Mouse (Mus musculus): ENCODE measurements at regions not wholly inside any gene's neighbourhood (a gene's known extent, or its start where the extent isn't known, plus 50 kb on each side); places are given as distances from the start of the nearest gene placed in this dataset.

DNA sequence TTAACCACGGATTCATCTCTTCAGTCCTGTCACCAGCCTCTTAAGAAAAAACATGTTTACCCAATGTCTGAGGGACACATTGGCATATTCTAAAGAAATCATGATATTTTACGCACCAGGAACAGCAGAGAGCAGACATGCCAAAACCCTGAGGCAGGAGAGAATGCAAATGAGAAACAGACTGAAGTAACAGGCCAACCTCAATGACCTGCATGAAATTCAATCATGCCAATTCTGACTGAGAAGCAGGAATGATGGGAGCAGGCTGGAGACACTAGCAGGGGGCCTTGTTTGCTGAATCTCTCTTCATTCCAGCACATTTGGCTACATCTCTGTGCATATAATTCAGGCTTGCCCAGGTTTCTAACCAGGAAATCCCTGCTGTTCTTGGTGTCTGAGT is 529.2 kb upstream of the Lcorl start:
- no peaks in the 10 kb centered on the region for H3K9me3 ChIP-seq (ENCODE audit: low read length)
- H3K9ac ChIP-seq (replicated peaks; ENCODE audit: low read length) = no peak overlapping the region
- no peaks in the 10 kb centered on the region for H3K36me3 ChIP-seq (ENCODE audit: insufficient read depth, low read length)
- TF ChIP-seq CTCF (IDR thresholded peaks at IDR 0.05; ENCODE audit: low read depth) = no peak
- no peaks in the 10 kb centered on the region for H3K27me3 ChIP-seq (ENCODE audit: insufficient read depth, low read length)
- H3K27ac ChIP-seq = no peak overlapping the region
- DNase-seq (ENCODE audit: low spot score) (peak; percentile 20), ATAC-seq (no peak)
- WGBS = 50% methylated on average over 2 of the region's 2 CpGs
- H3K4me3 ChIP-seq (ENCODE audit: low read length) = no peak overlapping the region
- no peaks in the 10 kb centered on the region for H3K4me1 ChIP-seq (ENCODE audit: insufficient read depth, low read length)
- no peak overlapping the region for H3K4me2 ChIP-seq (ENCODE audit: low read depth, low read length)

GRCm38 (mm10) chr5:46367328-46367727 is 509.9 kb upstream of the Lcorl start:
- 84% methylated on average over 1 of the region's 1 CpGs for WGBS
- DNase-seq (ENCODE audit: low spot score) (no peak), ATAC-seq (no peak)
- Histone ChIP-seq H3K27ac (no peak overlapping the region), H3K27me3 (ENCODE audit: insufficient read depth, low read length) (no peaks in the 10 kb centered on the region), H3K4me3 (ENCODE audit: low read length) (no peak overlapping the region), H3K4me1 (ENCODE audit: insufficient read depth, low read length) (no peaks in the 10 kb centered on the region), H3K9me3 (ENCODE audit: low read length) (no peaks in the 10 kb centered on the region), H3K4me2 (ENCODE audit: low read depth, low read length) (no peak overlapping the region), H3K9ac (replicated peaks; ENCODE audit: low read length) (no peak overlapping the region), H3K36me3 (ENCODE audit: insufficient read depth, low read length) (no peaks in the 10 kb centered on the region)
- no peak for TF ChIP-seq CTCF (IDR thresholded peaks at IDR 0.05; ENCODE audit: low read depth)

- no peaks in the 10 kb centered on the region for H3K36me3 ChIP-seq (ENCODE audit: insufficient read depth, low read length)
- ATAC-seq (no peak), DNase-seq (ENCODE audit: low spot score) (no peak)
- no peak overlapping the region for H3K9ac ChIP-seq (replicated peaks; ENCODE audit: low read length)
- H3K9me3 ChIP-seq (ENCODE audit: low read length) = no peaks in the 10 kb centered on the region
- no peak overlapping the region for H3K27ac ChIP-seq
- no peak overlapping the region for H3K4me3 ChIP-seq (ENCODE audit: low read length)
- H3K27me3 ChIP-seq (ENCODE audit: insufficient read depth, low read length) = no peaks in the 10 kb centered on the region
- no peak for TF ChIP-seq CTCF (IDR thresholded peaks at IDR 0.05; ENCODE audit: low read depth)
- H3K4me1 ChIP-seq (ENCODE audit: insufficient read depth, low read length) = no peaks in the 10 kb centered on the region
- H3K4me2 ChIP-seq (ENCODE audit: low read depth, low read length) = no peak overlapping the region
- 91% methylated on average over 2 of the region's 2 CpGs for WGBS
Measured at GRCm38 (mm10) chr5:46363661-46364060, 506.2 kb upstream of the Lcorl start.

- Histone ChIP-seq H3K4me3 (ENCODE audit: low read length) (no peak overlapping the region), H3K9me3 (ENCODE audit: low read length) (no peaks in the 10 kb centered on the region), H3K27me3 (ENCODE audit: insufficient read depth, low read length) (no peaks in the 10 kb centered on the region), H3K27ac (no peak overlapping the region), H3K36me3 (ENCODE audit: insufficient read depth, low read length) (no peaks in the 10 kb centered on the region), H3K4me1 (ENCODE audit: insufficient read depth, low read length) (no peaks in the 10 kb centered on the region), H3K4me2 (ENCODE audit: low read depth, low read length) (no peak overlapping the region), H3K9ac (replicated peaks; ENCODE audit: low read length) (no peak overlapping the region)
- ATAC-seq (no peak), DNase-seq (ENCODE audit: low spot score) (no peak)
- 73% methylated on average over 1 of the region's 1 CpGs for whole genome bisulfite sequencing
- no peak for TF ChIP-seq CTCF (IDR thresholded peaks at IDR 0.05; ENCODE audit: low read depth)
Measured at GRCm38 (mm10) chr5:46361637-46362036, 504.2 kb upstream of the Lcorl start.

GRCm38 (mm10) chr5:46348448-46348847 is 491.0 kb upstream of the Lcorl start:
- no peak for DNase-seq (ENCODE audit: low spot score)
- no peak overlapping the region for H3K4me3 ChIP-seq (ENCODE audit: low read length)
- no peak overlapping the region for H3K27ac ChIP-seq
- H3K9ac ChIP-seq (replicated peaks; ENCODE audit: low read length) = no peak overlapping the region
- no peaks in the 10 kb centered on the region for H3K36me3 ChIP-seq (ENCODE audit: insufficient read depth, low read length)
- no peak for TF ChIP-seq CTCF (IDR thresholded peaks at IDR 0.05; ENCODE audit: low read depth)
- 55% methylated on average over 5 of the region's 5 CpGs for WGBS
- H3K4me2 ChIP-seq (ENCODE audit: low read depth, low read length) = no peak overlapping the region
- H3K4me1 ChIP-seq (ENCODE audit: insufficient read depth, low read length) = no peaks in the 10 kb centered on the region
- H3K9me3 ChIP-seq (ENCODE audit: low read length) = no peaks in the 10 kb centered on the region
- ATAC-seq = no peak
- H3K27me3 ChIP-seq (ENCODE audit: insufficient read depth, low read length) = no peaks in the 10 kb centered on the region

DNA sequence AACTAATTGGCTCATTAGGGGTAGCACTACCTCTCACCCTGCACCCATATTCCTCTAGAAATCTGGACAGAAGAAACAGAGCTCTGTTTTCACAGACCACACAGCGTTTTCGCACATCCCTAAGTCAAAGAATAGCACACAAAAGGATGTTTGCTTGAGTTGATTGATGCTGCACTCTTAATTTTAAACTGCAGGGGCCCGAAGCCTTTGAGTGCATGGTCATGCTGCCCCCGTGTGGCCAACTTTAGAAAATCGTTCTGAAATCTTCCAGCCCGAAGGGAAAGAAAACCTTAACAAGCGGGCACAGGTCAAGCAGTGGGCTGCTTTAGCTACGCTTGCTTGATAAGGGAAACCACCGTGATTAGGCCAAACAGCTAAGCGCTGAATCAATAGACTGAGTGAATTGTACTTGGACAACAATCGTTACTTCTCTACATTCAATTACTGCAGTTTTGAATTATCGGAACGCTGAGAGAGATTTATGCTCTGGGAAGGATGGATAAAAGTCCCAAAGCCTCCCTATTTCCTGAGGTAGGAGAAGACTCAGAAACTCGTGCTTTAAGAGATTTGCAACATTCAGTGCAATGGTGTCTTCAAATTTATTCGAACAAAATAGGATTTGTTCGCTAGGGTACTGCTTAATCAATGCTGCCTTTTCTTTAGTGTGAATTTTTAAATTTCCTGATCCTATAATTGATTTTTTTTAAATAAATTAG is 490.1 kb upstream of the Lcorl start:
- Histone ChIP-seq H3K9ac (replicated peaks; ENCODE audit: low read length) (no peak overlapping the region; the same call in 1 of the 2 replicates), H3K36me3 (ENCODE audit: insufficient read depth, low read length) (no peaks in the 10 kb centered on the region), H3K4me1 (ENCODE audit: insufficient read depth, low read length) (no peaks in the 10 kb centered on the region), H3K9me3 (ENCODE audit: low read length) (no peaks in the 10 kb centered on the region), H3K27me3 (ENCODE audit: insufficient read depth, low read length) (no peaks in the 10 kb centered on the region), H3K27ac (no peak overlapping the region), H3K4me3 (ENCODE audit: low read length) (peak overlapping the region; percentile 14; the same call in 1 of the 2 replicates), H3K4me2 (ENCODE audit: low read depth, low read length) (peak overlapping the region; percentile 42)
- 17% methylated on average over 16 of the region's 16 CpGs for WGBS
- peak; percentile 88 for ATAC-seq
- TF ChIP-seq CTCF (IDR thresholded peaks at IDR 0.05; ENCODE audit: low read depth) = peak; percentile 88
- peak; percentile 92 for DNase-seq (ENCODE audit: low spot score)

DNA sequence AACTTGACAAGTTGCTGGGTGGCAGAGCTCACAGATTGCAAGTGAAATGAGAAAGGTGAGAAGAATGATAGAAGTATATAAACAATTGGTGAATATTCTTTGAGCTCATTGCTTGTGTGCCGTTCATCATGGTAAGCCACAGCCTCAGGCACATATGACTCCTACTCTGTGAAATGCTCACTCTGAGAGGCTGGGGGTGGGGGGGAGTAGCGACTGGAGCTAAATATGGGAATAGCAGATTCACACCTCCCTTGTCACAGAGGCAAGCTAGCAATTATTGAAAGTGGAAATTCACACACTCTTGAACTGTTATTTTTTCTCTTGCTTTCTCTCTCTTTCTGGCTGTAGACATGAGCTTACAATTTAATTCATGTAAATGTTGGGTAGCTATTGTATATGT is 481.0 kb upstream of the Lcorl start:
- 85% methylated on average over 2 of the region's 2 CpGs for WGBS

More for the DNA sequence above, 481.0 kb upstream of the Lcorl start:
- Histone ChIP-seq H3K9me3 (ENCODE audit: low read length) (no peaks in the 10 kb centered on the region), H3K9ac (replicated peaks; ENCODE audit: low read length) (no peak overlapping the region), H3K4me2 (ENCODE audit: low read depth, low read length) (no peak overlapping the region), H3K27me3 (ENCODE audit: insufficient read depth, low read length) (no peaks in the 10 kb centered on the region), H3K36me3 (ENCODE audit: insufficient read depth, low read length) (no peaks in the 10 kb centered on the region), H3K4me1 (ENCODE audit: insufficient read depth, low read length) (no peaks in the 10 kb centered on the region), H3K4me3 (ENCODE audit: low read length) (no peak overlapping the region), H3K27ac (no peak overlapping the region)
- ATAC-seq (no peak), DNase-seq (ENCODE audit: low spot score) (no peak)
- no peak for TF ChIP-seq CTCF (IDR thresholded peaks at IDR 0.05; ENCODE audit: low read depth)

Data from hindbrain, postnatal 0 days (tissue).